In the genomic region with DNA sequence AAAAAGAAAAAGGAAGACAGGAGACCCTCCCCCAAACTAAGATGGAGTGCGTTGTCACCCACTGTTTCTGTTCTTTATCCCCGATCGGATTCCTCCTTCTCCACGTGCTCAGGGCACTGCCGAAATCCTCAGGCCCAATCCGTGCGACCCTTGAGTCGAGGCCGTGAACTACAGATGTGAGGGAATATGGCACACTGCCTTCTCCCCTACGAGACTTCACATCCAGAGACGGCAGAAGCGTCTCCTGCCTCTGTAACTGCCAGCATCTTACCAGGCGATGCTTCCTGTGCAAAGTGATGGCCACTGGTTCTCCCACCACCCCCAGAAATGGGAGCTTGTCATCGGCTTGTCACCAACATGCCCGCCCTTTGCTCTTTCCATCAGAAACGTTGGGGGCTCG, we compare ENCODE assay signal across 13 mouse cellular contexts.
"Had no signal": no experiment of that assay in that cellular context is flagged by ENCODE, and none has a peak within 500 bp of the region (broad histone marks: within the 10 kb centered on the region; RNA-seq: fewer than 3 reads in every experiment).

No protein-coding gene starts in this region.

- H3K9me3 ChIP-seq: liver, embryonic 13.5 days; midbrain, embryonic 10.5 days; midbrain, embryonic 15.5 days; neural tube, embryonic 12.5 days; stomach, embryonic 15.5 days had no signal

- DNase-seq: kidney, adult 8-10 months; kidney, postnatal 25 days; liver; liver, embryonic 13.5 days; liver, postnatal 0 days; right cerebral cortex, postnatal 14 days; thymus, adult 2 months; thymus, postnatal 25 days had no signal

- H3K27me3 ChIP-seq: liver, embryonic 13.5 days; midbrain, embryonic 15.5 days; neural tube, embryonic 12.5 days; stomach, embryonic 15.5 days had no signal

- H3K9ac ChIP-seq: liver, embryonic 13.5 days; liver, postnatal 0 days; midbrain, embryonic 15.5 days; neural tube, embryonic 12.5 days; stomach, embryonic 15.5 days had no signal

- H3K27ac ChIP-seq: left cerebral cortex, adult 2 months; liver, embryonic 13.5 days; midbrain, embryonic 10.5 days; midbrain, embryonic 15.5 days; neural tube, embryonic 12.5 days; stomach, embryonic 15.5 days had no signal

- ATAC-seq: liver, postnatal 0 days; midbrain, embryonic 15.5 days had no signal

- H3K4me2 ChIP-seq: liver, embryonic 13.5 days; midbrain, embryonic 15.5 days; neural tube, embryonic 12.5 days; stomach, embryonic 15.5 days had no signal

- H3K4me3 ChIP-seq: left cerebral cortex, adult 2 months; liver, embryonic 13.5 days; midbrain, embryonic 10.5 days; midbrain, embryonic 15.5 days; neural tube, embryonic 12.5 days; stomach, embryonic 15.5 days had no signal
